Mouse (Mus musculus) brain, embryonic 18.5 days (tissue): ENCODE results near the gene Pcgf1.
A peak's percentile ranks its signal among the peaks of the same experiment; 100 is the strongest.

Experiments
- DNase-seq: peaks from one replicate; pipeline ENCODE4 v3.0.0-alpha.2; 2012; ENCODE audit warnings: low read depth, low spot score

The Pcgf1 gene

GRCm38 (mm10) chr6:83065995-83066394, 11.7 kb upstream of the Pcgf1 start:
- no peak for DNase-seq

GRCm38 (mm10) chr6:83066441-83066840, 11.2 kb upstream of the Pcgf1 start:
- no peak for DNase-seq

GRCm38 (mm10) chr6:83068221-83068620, 9.4 kb upstream of the Pcgf1 start:
- DNase-seq, result no peak

GRCm38 (mm10) chr6:83068706-83069487, 8.8 kb upstream of the Pcgf1 start:
- DNase-seq, result no peak

DNA sequence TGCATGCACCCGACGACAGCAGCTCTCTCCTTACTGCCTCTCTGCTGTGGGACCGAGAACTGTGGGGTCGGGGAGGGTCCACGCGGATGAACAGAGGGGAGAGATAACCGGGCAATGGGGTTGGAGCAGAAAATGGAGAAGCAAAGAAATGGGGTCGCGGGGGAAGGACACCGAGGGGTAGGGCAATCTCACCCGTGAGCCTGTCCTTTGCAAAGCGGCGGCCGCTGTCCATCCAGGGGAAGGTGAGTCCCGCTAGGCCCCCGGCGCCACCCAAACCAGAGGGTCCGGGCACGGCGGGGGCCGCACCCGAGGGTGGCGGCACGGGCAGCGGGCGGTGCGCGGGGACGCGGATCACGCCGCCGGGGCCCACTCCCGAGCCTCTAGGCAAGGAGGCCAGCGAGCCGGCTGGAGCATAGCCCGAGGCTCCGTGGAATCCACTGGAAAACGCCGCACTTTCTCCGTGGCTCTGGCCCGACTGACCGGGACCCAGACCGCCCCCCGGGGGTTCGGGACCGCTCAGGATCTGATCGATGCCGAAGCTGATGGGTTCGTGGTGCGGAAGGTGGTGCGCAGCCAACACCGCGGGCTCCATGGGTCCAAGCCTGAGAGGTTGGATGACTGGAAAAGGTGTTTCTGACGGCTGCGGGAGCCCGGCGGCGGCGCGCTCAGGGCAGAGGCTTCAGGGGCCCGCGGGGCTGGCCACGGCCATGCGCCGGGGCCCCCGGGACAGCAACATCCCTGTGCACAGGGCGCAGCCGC, 8.0 kb upstream of the Pcgf1 start:
- DNase-seq, result no peak

- DNase-seq, result no peak
Measured at GRCm38 (mm10) chr6:83070247-83070310, 7.6 kb upstream of the Pcgf1 start, which contains the start of gene Tlx2. Gene Tlx2 (minus strand): TSS chr6:83070293.

- no peak for DNase-seq
Measured at GRCm38 (mm10) chr6:83070311-83071219, 7.1 kb upstream of the Pcgf1 start.

DNA sequence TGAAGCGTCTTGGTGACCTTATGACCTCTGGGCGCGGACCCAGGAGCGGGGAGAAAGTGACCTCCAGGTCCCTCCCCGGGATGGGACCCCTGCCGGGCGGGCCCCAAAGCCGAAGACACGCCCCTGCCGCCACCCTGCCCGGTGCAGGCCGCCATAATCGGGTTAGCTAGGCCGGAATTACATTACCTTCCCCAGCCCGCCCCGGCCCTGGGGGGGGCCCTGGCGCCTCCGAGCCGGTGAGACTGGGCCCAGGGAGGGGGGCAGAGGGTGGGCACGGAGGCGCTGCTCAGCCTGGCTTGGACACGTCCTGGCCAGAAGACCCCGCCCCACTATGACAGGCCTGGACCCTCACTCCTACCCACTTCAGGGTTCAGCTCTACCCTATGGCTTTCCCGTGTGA, 6.4 kb upstream of the Pcgf1 start:
- DNase-seq, result no peak

- no peak for DNase-seq
Measured at GRCm38 (mm10) chr6:83074979-83075378, 2.7 kb upstream of the Pcgf1 start.

DNA sequence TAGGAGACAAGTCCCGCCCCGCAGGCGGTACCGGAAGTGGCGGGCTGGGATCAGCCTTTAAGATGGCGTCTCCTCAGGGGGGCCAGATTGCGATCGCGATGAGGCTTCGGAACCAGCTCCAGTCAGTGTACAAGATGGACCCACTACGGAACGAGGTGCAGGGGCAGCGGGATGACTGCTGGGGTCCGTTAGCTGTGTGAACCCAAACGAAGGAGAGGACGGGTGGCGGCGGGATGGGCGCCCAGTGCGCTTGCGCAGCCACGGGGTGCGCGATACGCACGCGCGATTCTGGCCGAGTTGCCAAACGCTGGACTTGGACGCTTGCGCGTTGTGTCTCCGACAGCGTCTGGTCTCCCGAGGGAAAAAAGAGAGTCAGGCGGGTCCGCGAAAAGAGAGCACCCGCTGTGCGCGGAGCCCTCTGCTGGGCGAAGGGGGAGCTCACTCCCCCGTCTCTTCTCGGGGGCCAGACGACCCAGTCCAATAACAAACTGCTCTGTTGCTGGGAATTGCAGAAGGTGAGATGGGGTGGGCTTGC, 722 bp downstream of the Pcgf1 start:
- DNase-seq, result peak; percentile 95

DNA sequence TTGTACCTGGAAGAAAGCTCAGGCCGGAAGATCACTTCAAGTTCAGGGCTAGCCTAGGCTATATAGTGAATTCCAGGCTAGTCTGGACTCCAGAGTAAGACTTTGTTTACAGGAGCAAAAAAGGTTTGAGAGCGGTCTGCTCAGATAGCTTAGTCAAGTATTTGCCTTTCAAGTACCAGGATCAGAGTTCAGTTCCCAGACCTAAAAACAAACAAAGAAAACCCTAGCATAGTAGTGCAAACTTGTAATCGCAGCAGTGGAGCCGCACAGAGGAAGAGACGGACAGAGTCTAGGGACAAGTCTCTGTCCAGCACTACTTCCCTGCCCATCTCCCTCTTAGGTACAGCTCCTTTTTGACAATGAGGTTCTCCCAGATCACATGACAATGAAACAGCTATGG, 2.5 kb downstream of the Pcgf1 start:
- no peak for DNase-seq

- no peak for DNase-seq
Measured at GRCm38 (mm10) chr6:83083497-83083896, 5.8 kb downstream of the Pcgf1 start.

DNA sequence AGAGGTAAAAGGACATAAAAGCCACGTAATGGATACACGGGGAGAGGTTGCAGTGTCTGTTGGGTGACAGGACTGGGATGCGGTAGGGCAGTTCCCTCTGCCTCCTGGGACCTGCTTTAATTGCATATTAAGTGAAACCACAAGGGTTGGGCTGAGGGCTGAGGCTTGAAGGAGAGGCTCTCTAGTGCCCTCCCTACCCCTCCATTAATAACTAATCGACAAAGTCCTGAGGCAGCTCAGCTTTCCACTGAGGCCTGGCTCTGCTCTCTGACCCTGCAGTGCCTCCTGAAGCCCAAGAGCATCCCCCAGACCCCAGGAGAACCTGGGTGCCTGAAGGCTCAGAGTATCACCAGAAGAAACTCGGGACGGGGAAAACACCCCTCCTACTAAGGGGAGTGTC, 6.8 kb downstream of the Pcgf1 start:
- DNase-seq, result no peak

DNA sequence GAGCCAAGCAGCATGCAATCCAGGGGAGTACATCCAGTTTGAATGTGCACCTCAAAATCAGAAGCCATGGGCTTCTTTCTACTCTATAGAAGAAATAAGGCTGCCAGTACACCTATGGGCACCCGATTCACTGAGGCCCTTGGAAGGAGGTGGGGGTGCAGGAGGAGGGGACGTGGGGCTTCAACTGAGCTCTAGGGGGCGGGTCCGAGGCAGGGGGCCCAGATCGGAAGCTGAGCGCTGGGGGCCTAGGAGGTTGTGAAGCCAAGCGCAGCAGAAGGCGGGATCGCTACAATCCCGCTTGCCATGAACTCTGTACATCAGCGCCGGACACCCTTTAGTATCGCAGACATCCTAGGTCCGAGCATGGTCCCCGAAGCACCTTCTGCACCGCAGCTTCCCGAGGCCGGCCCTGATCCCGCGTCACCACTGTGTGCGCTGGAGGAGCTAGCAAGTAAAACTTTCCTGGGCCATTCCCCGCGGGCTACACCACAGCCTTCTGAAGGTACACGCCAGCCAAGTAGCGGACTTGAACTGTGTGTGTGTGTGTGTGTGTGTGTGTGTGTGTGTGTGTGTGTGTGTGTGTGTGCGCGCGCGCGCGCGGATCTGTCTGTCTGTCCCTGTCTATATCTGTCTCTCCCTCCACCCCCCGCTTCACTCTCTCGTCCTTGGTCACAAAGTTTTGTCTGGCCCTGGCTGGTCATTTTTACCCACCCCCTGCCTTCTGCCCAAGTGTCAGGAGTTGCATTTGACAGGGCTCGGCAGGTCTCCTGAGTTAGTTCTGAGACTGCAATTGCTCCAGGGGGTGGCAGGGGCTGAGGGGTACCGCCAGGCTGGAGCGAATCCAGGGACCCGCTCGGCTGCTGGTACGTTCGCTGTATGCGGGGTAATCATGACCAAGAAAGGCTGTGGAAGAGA, 8.7 kb downstream of the Pcgf1 start, which contains the start of gene Lbx2:
TSS of gene Lbx2 (plus strand) at position 247 of the 915 bp plus-strand sequence.
- no peak for DNase-seq

GRCm38 (mm10) chr6:83087205-83087925, 9.7 kb downstream of the Pcgf1 start:
- no peak for DNase-seq

DNA sequence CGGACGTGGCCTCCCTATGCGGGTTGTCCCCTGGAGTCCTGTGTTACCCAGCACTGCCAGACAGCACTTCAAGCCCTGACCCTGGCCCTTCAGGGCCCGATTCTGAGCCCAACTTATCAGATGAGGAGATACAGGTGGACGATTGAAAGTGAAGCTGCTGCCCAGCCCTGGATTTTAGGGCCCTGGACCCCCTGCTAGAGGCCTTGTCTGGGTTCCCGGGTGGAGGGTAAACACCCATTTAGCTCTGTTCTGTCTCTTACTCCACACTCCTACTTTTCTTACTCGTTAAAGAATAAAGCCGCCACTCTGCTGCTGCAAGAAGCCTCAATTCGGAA, 10.2 kb downstream of the Pcgf1 start:
- no peak for DNase-seq

DNA sequence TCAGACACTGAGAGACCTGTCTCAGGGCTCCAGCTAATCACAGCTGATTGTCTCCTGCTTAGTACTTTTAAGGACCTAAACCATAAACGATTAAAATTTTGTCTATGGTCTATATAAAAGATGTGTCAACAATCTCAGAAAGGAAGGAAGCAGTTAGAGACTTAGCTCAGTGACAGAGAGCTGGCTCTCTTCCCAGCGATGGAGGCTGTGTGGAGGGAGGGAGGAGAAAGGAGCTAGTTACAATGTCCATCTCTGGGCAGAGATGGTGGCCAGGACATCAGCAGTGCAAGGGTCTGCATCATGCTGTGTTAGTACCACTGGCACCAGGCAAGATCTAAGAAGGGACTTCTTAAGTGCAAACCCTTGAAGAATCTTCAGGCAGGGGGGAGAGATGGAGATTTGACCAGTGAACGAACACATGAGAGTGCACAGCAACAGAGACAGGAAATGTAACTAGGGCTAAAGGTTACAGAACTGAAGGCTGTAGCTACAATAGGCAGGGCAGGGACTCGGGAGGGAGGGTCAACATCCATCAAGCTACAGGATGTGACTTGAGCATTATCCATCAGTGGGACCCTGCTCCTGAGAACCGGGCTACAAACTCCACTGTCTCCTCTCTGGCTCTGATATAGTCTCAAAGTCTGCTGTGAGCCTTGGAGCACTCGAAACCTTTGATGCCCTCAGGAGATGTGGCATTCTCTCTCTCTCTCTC, 14.9 kb downstream of the Pcgf1 start:
- no peak for DNase-seq

DNA sequence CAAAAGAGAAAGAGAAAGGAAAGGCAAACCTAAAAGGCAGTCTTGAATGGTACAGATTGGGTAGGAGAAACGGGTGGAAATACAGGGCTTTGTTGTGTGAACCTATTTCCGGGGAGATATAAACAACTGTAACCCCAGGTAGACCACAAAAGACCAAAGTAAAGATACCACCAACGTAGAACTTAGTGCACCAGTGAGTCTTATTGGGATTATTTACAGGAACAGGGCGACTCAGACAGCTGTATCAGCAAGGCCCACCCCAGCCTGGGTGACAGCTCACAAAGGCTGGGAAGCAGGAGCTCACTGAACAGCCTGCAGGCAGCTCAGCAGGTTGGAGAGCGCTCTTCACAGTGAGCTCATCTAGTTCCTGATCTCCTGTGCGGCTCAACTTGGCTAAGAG, 18.3 kb downstream of the Pcgf1 start:
- no peak for DNase-seq

GRCm38 (mm10) chr6:83098411-83098810, 20.7 kb downstream of the Pcgf1 start:
- DNase-seq, result no peak

DNA sequence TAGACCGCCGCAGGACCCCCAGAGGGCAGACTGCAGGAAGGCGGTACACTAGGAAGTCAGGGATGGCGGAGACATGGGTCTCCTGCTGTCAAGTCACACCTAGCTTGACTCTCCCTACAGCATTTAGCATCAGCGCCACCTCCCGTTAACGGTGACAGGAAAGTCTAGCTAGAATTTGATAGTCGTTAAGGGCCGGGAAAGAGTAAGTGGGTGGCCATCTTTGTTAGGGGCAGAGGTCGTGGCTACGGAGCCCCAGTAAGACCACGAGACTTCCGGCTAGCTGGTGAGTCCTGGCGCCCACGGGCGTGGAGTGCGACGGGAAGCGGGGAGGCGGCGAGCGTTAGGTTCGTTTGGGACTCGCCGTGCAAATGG, 23.6 kb downstream of the Pcgf1 start, which contains the start of the genes Ccdc142 and Gm42688:
TSS of gene Ccdc142 (plus strand) at position 286 of the 372 bp plus-strand sequence.
TSS of gene Gm42688 (plus strand) at position 302 of the 372 bp plus-strand sequence.
- DNase-seq, result peak; percentile 83
